Mouse (Mus musculus) heart, postnatal 0 days (tissue): ENCODE results near the gene Fgd3. TPM values are rescaled to one million over a fixed set of nuclear protein-coding genes. Genes with fewer than 3 reads are reported as not detected.

Experiments used
- ATAC-seq: fragments of 200-750 bp; cut with Nextera tagmentation; 2 replicates; pipeline ENCODE4 v1.8.0; 2017; ENCODE audit warnings: low read depth, moderate number of reproducible peaks, moderate library complexity; ENCODE audit not compliant: insufficient read depth
- DNase-seq: peaks from one replicate; pipeline ENCODE4 v3.0.0-alpha.2; 2016; ENCODE audit warnings: low spot score
- H3K27ac ChIP-seq: fragments of 300-500 bp; sonication (generic); 2 replicates; pipeline ENCODE4 v1.5.1; 2014; ENCODE audit warnings: low read depth, mild to moderate bottlenecking
- H3K27me3 ChIP-seq: fragments of 300-500 bp; sonication (generic); 2 replicates; pipeline ENCODE4 v1.6.1; 2014; ENCODE audit warnings: low read length, mixed read lengths; ENCODE audit not compliant: control insufficient read depth, insufficient read depth
- H3K36me3 ChIP-seq: fragments of 300-500 bp; sonication (generic); replicated peaks from 2 replicates; pipeline ENCODE4 v1.6.1; 2014; ENCODE audit warnings: low read length, mixed read lengths; ENCODE audit not compliant: control insufficient read depth, insufficient read depth
- H3K4me1 ChIP-seq: fragments of 300-500 bp; sonication (generic); 2 replicates; pipeline ENCODE4 v1.6.1; 2014; ENCODE audit warnings: antibody characterized with exemption; ENCODE audit not compliant: control insufficient read depth, insufficient read depth
- H3K4me2 ChIP-seq: fragments of 300-500 bp; sonication (generic); 2 replicates; pipeline ENCODE4 v1.6.1; 2014; ENCODE audit warnings: low read depth, mild to moderate bottlenecking, low read length, moderate library complexity
- H3K4me3 ChIP-seq: fragments of 300-500 bp; sonication (generic); 2 replicates; pipeline ENCODE4 v1.5.1; 2014; ENCODE audit warnings: low read depth, low read length
- H3K9ac ChIP-seq: fragments of 300-500 bp; sonication (generic); replicated peaks from 2 replicates; pipeline ENCODE4 v1.6.1; 2014; ENCODE audit warnings: low read depth, low read length, mixed read lengths
- H3K9me3 ChIP-seq: fragments of 300-500 bp; sonication (generic); replicated peaks from 2 replicates; pipeline ENCODE4 v1.6.1; 2016; ENCODE audit warnings: low read length; ENCODE audit not compliant: control insufficient read depth
- CTCF ChIP-seq: IDR thresholded peaks from 2 replicates; pipeline ENCODE4 v1.5.1; 2016; ENCODE audit warnings: antibody characterized with exemption, control low read depth, low read depth
- EP300 ChIP-seq: IDR thresholded peaks from 2 replicates; pipeline ENCODE4 v1.6.1; 2016; ENCODE audit warnings: antibody characterized with exemption, low read depth
- WGBS: fragments of 180-500 bp; shearing (Covaris S2); extraction: QIAGEN DNeasy Blood & Tissue Kit; methylation state at CpG from one replicate; pipeline ENCODE4 v1.1.7; 2014; 5-methylcytosine and 5-hydroxymethylcytosine counted together
- polyA plus RNA-seq: library from polyadenylated mRNA; unstranded; fragments of >200 nt; fragmentation: Nextera tagmentation; extraction: Ambion mirVana; gene quantifications from 2 replicates; pipeline ENCODE4 v1.2.1, GENCODE M21; 2015
- total RNA-seq: library from RNA; depleted of rRNA; stranded (reverse); fragments of >200 nt; gene quantifications from 2 replicates; pipeline ENCODE4 v1.2.3, GENCODE M21; 2014; ENCODE audit warnings: low replicate concordance

Gene Fgd3
- total and polyA plus RNA-seq, 2 experiments from 2014 or later: 0.05 to 1.6 TPM

GRCm38 (mm10) chr13:49320514-49320913 is 403 bp upstream of the Fgd3 start:
- TF ChIP-seq EP300 (no peak), CTCF (no peak)
- Histone ChIP-seq H3K4me2 (no peak overlapping the region), H3K36me3 (no peaks in the 10 kb centered on the region), H3K4me1 (peaks cover 6% of the 10 kb centered on the region; the same call in 1 of the 2 replicates), H3K9ac (no peak overlapping the region), H3K27me3 (no peaks in the 10 kb centered on the region), H3K9me3 (no peaks in the 10 kb centered on the region), H3K4me3 (no peak overlapping the region), H3K27ac (no peak overlapping the region)
- ATAC-seq (no peak), DNase-seq (no peak)
- WGBS: 78% methylated on average over 1 of the region's 1 CpGs

DNA sequence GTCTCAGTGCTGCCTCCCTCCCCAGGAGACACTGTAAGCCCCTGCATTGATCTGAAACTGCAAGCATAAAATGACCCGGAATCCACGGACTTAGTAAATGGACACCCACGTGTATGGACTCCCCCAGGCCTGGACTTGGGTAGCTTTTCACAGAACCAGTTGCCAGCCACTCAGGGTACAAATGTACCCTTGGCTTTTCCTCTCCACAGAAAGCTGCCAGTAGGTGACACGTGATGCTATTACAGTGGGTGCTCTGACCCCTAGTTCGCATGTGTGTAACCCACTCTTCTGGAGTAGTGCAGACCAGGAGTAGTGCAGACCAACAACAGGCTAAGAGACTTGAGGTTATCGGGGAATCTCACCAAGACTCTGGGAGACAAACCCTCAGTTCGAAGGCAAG is 2.2 kb downstream of the Fgd3 start:
- Histone ChIP-seq H3K9me3 (no peaks in the 10 kb centered on the region), H3K27me3 (no peaks in the 10 kb centered on the region), H3K4me3 (no peak overlapping the region), H3K4me2 (no peak overlapping the region), H3K4me1 (peaks cover 6% of the 10 kb centered on the region; the same call in 1 of the 2 replicates), H3K36me3 (no peaks in the 10 kb centered on the region), H3K27ac (no peak overlapping the region), H3K9ac (no peak overlapping the region)
- ATAC-seq (no peak), DNase-seq (no peak)
- 89% methylated on average over 7 of the region's 7 CpGs for WGBS
- TF ChIP-seq CTCF: no peak
- TF ChIP-seq EP300: no peak

DNA sequence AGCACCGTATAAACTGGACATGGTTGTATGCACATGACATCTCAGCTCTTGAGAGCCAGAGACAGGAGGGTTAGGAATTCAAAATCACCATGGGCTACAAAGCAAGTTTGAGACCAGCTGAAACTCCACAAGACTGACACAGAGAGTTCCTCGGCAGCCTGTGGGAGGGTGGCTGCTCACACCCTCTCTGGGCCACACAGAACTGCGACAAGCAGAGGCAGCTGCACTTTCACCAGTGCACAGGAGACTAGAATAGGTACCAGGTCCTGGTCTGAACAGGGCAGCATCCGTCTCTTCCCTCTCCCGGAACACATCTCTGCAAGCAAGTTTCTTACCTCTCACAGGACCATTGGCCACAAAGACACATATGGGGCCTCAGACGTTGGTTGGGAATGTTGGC is 2.6 kb downstream of the Fgd3 start:
- Histone ChIP-seq H3K27ac (no peak overlapping the region), H3K9ac (no peak overlapping the region), H3K4me3 (no peak overlapping the region), H3K4me1 (peaks cover 6% of the 10 kb centered on the region; the same call in 1 of the 2 replicates), H3K9me3 (no peaks in the 10 kb centered on the region), H3K36me3 (no peaks in the 10 kb centered on the region), H3K4me2 (no peak overlapping the region), H3K27me3 (no peaks in the 10 kb centered on the region)
- ATAC-seq: no peak
- WGBS: 79% methylated on average over 6 of the region's 6 CpGs
- no peak for TF ChIP-seq CTCF
- no peak for TF ChIP-seq EP300
- no peak for DNase-seq

DNA sequence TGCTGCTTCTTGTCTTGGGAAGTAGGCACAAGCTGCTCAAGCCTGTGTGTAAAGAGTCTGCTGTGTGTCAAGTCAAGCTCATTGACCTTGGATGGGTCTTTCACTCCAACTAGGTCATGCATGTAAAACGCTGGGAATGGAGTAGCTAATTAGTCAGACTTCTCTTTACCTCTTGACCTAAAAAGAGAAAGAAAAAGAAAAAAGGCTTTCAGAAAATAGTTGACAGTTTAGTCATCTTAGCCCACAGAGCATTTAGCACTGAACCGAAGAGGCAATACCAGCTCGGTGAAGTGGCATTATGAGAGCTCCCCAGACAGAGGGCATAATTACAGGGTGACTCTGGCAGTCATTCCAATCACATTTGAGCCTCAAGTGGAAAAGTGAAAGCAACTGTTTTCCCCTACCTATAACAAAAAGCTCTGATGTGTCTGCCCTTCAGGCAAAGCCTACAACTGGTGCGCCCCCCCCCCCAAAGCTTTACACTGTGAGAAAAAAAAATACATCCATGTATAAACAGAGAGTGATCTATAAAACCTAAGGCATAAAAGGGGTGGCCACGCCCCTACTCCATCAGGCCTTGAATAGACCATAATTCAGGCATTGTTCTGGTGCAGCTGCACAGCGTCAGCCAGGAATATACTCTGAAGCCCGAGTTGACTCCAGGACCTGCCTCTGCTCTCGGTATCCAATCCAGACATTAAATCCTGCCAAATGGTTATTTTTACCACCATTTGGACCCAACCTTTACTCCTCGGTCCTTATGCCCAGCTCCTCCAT is 3.5 kb downstream of the Fgd3 start:
- no peaks in the 10 kb centered on the region for H3K27me3 ChIP-seq
- no peak for DNase-seq
- 63% methylated on average over 9 of the region's 9 CpGs for WGBS
- no peaks in the 10 kb centered on the region for H3K9me3 ChIP-seq
- H3K9ac ChIP-seq: no peak overlapping the region
- no peak for TF ChIP-seq CTCF
- TF ChIP-seq EP300: no peak
- H3K4me1 ChIP-seq: peaks cover 6% of the 10 kb centered on the region; the same call in 1 of the 2 replicates
- no peak overlapping the region for H3K27ac ChIP-seq
- no peak for ATAC-seq
- no peak overlapping the region for H3K4me3 ChIP-seq
- no peak overlapping the region for H3K4me2 ChIP-seq
- no peaks in the 10 kb centered on the region for H3K36me3 ChIP-seq

GRCm38 (mm10) chr13:49311642-49312041 is 8.5 kb downstream of the Fgd3 start:
- no peak overlapping the region for H3K4me3 ChIP-seq
- no peaks in the 10 kb centered on the region for H3K9me3 ChIP-seq
- no peaks in the 10 kb centered on the region for H3K27me3 ChIP-seq
- TF ChIP-seq CTCF (no peak), EP300 (no peak)
- WGBS: 73% methylated on average over 7 of the region's 7 CpGs
- no peak overlapping the region for H3K27ac ChIP-seq
- DNase-seq: no peak
- H3K4me2 ChIP-seq: no peak overlapping the region
- ATAC-seq: no peak
- peaks cover 11% of the 10 kb centered on the region; the same call in 1 of the 2 replicates for H3K4me1 ChIP-seq
- no peaks in the 10 kb centered on the region for H3K36me3 ChIP-seq
- H3K9ac ChIP-seq: no peak overlapping the region
